Mouse (Mus musculus) olfactory bulb, adult 2 months (tissue): ENCODE results near the gene Ak1. TPM values are rescaled to one million over a fixed set of nuclear protein-coding genes. Genes with fewer than 3 reads are reported as not detected.

ENCODE experiments used
- H3K27ac ChIP-seq: fragments of 200-500 bp; 2 replicates; pipeline ENCODE4 v1.5.1; 2012; ENCODE audit warnings: low read depth, low read length; ENCODE audit not compliant: insufficient read depth
- H3K4me1 ChIP-seq: fragments of 200-500 bp; 2 replicates; pipeline ENCODE4 v1.6.1; 2012; ENCODE audit warnings: low read length; ENCODE audit not compliant: control insufficient read depth, insufficient read depth
- H3K4me3 ChIP-seq: fragments of 200-500 bp; 2 replicates; pipeline ENCODE4 v1.5.1; 2012; ENCODE audit warnings: mild to moderate bottlenecking, low read depth, low read length, moderate library complexity; ENCODE audit not compliant: insufficient read depth
- CTCF ChIP-seq: fragments of 200-500 bp; IDR thresholded peaks from 2 replicates; pipeline ENCODE4 v1.5.1; 2012; ENCODE audit warnings: low read depth, mild to moderate bottlenecking, low read length, moderate library complexity; ENCODE audit not compliant: insufficient read depth
- POLR2A ChIP-seq: fragments of 200-500 bp; IDR thresholded peaks from 2 replicates; pipeline ENCODE4 v1.6.1; 2012; ENCODE audit warnings: mild to moderate bottlenecking, low read depth, low read length, moderate library complexity; ENCODE audit not compliant: insufficient read depth
- WGBS: fragments of 180-500 bp; shearing (Covaris S2); methylation state at CpG from one replicate; pipeline ENCODE4 v1.1.7; 2018; 5-methylcytosine and 5-hydroxymethylcytosine counted together
- polyA plus RNA-seq: library from polyadenylated mRNA; stranded (reverse); fragments of >200 nt; gene quantifications from 2 replicates; pipeline ENCODE4 v1.2.4, GENCODE M21; 2012; ENCODE audit warnings: low replicate concordance; ENCODE audit not compliant: missing spikeins, insufficient read depth, insufficient read length

Ak1 gene
- polyA plus RNA-seq, 1 experiment = not detected

- WGBS = 6% methylated on average over 34 of the region's 34 CpGs
- H3K4me3 ChIP-seq = peak overlapping the region; percentile 93
Measured at GRCm38 (mm10) chr2:32607262-32607947, 14.2 kb upstream of the Ak1 start.

DNA sequence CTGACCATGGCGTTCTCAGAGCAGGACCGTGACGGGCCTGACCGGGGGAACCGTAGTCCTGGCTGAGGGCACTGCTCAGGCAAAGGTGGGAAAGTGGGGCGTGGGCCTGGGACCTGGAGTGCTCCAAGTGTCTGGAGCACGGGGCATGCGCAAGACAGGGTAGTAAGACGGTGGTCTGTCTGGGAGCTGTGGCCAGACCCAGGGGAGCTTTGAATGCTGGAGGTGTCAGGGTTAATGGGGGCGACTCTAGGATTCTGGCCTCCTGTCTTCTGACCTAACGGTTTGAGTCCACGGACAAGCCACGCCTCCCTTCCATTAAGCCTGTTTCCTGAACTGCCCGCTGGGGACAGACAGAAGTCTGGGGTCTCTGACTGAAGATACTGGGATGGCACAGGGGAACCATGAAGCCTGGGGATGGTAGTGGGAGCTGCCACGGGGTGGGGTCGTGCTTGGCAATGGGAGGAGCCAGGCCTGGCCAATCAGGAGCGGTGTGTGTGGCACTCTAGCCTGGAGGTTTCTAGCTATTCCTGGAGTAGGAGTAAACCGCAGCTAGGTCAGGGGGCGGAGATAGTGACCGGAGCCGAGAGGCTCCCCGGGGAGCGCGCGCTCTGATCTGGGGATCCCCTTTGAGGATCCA is 13.3 kb upstream of the Ak1 start:
- peaks cover 24% of the 10 kb centered on the region for H3K4me1 ChIP-seq
- H3K4me3 ChIP-seq = peak overlapping the region; percentile 93
- 14% methylated on average over 25 of the region's 25 CpGs for WGBS
- TF ChIP-seq POLR2A (no peak), CTCF (no peak)
- no peak overlapping the region for H3K27ac ChIP-seq

More at GRCm38 (mm10) chr2:32607262-32607947, 14.2 kb upstream of the Ak1 start:
- TF ChIP-seq CTCF = peak; percentile 28; the same call in 1 of the 2 replicates
- no peak for TF ChIP-seq POLR2A
- Histone ChIP-seq H3K4me1 (peaks cover 27% of the 10 kb centered on the region), H3K27ac (peak overlapping the region; percentile 8; the same call in 1 of the 2 replicates)

DNA sequence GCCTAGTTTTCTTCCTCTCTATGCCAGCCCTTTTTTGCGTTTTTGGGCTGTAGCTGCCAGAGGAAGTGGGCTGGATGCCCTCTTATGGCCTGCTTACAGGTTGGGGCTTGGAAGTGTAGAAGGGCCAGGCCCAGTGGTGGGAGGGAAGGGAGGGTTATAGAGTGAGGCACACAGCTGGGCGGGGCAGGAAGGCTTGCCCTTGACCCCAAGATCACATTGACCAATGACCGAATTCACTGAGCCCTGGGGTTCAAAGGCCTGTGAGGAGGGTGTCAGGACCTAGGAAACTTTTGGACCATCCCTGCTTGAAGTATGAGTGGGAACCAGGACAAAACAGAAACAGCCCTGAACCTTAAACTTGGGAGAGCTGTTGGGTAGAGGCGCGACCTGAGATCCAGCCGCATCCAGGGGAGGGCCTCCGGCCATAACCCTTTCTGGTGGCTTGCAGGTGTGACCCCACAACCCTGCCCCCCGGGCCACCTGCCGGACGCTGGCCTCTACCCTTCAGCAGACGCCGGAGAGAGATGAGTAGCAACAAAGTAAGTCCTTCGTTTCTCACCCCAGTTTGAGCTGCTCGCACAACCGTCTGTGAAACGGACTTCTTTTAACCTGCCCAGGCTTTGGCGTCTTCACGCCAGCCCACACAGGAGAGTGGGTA is 12.7 kb upstream of the Ak1 start:
- no peak overlapping the region for H3K27ac ChIP-seq
- TF ChIP-seq POLR2A = no peak
- peak overlapping the region; percentile 93 for H3K4me3 ChIP-seq
- 65% methylated on average over 18 of the region's 18 CpGs for WGBS
- peaks cover 24% of the 10 kb centered on the region for H3K4me1 ChIP-seq

GRCm38 (mm10) chr2:32610610-32611229 is 10.8 kb upstream of the Ak1 start:
- no peak overlapping the region for H3K27ac ChIP-seq
- WGBS = 10% methylated on average over 23 of the region's 23 CpGs
- no peak for TF ChIP-seq POLR2A
- peak; percentile 26; the same call in 1 of the 2 replicates for TF ChIP-seq CTCF
- H3K4me3 ChIP-seq = no peak overlapping the region
- H3K4me1 ChIP-seq = peaks cover 24% of the 10 kb centered on the region

GRCm38 (mm10) chr2:32612274-32612673 is 9.3 kb upstream of the Ak1 start:
- Histone ChIP-seq H3K4me3 (no peak overlapping the region), H3K27ac (no peak overlapping the region), H3K4me1 (peaks cover 24% of the 10 kb centered on the region)
- WGBS = 76% methylated on average over 26 of the region's 26 CpGs
- TF ChIP-seq CTCF (no peak), POLR2A (no peak)

- H3K4me1 ChIP-seq = peaks cover 15% of the 10 kb centered on the region; the same call in 1 of the 2 replicates
- H3K4me3 ChIP-seq = no peak overlapping the region
- no peak overlapping the region for H3K27ac ChIP-seq
- 98% methylated on average over 1 of the region's 1 CpGs for WGBS
- TF ChIP-seq POLR2A (no peak), CTCF (no peak)
Measured at GRCm38 (mm10) chr2:32617109-32617508, 4.4 kb upstream of the Ak1 start.

DNA sequence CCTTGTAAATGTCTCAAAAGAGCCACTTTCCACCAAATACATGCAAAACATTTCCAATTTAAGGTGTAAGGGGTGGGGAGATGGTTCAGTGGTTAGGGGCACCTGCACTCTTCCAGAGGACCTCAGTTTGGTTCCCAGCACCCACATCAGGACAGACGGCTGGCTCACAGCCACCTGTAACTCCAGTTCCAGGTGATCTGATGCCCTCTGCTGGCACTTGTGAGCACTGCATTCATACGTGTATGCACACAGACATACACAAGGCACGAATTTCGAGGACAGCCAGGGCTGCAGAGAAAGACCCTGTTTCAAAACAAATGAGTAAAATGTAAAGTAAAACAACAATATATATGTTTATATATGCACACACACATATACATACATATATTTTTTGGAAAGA is 4.0 kb upstream of the Ak1 start:
- H3K27ac ChIP-seq = no peak overlapping the region

GRCm38 (mm10) chr2:32618051-32618450 is 3.5 kb upstream of the Ak1 start:
- peaks cover 15% of the 10 kb centered on the region; the same call in 1 of the 2 replicates for H3K4me1 ChIP-seq
- 66% methylated on average over 9 of the region's 9 CpGs for WGBS
- H3K4me3 ChIP-seq = no peak overlapping the region
- no peak overlapping the region for H3K27ac ChIP-seq
- TF ChIP-seq POLR2A = no peak
- no peak for TF ChIP-seq CTCF

More for the DNA sequence above, 4.0 kb upstream of the Ak1 start:
- peaks cover 15% of the 10 kb centered on the region; the same call in 1 of the 2 replicates for H3K4me1 ChIP-seq
- TF ChIP-seq POLR2A = no peak
- TF ChIP-seq CTCF = no peak
- 90% methylated on average over 4 of the region's 4 CpGs for WGBS
- H3K4me3 ChIP-seq = no peak overlapping the region
